Comparison of ENCODE assay signal across 11 mouse cellular contexts in genomic region chr10:102636507-102636906, GRCm38 (mm10).
"Had no signal": no experiment of that assay in that cellular context is flagged by ENCODE, and none has a peak within 500 bp of the region (broad histone marks: within the 10 kb centered on the region; RNA-seq: fewer than 3 reads in every experiment).

No protein-coding gene starts in this region.

- H3K4me3 ChIP-seq: limb, embryonic 12.5 days; midbrain, embryonic 10.5 days; midbrain, embryonic 15.5 days; stomach, embryonic 15.5 days had no signal

- H3K27me3 ChIP-seq: limb, embryonic 12.5 days; midbrain, embryonic 15.5 days; stomach, embryonic 15.5 days had no signal

- DNase-seq: layer of hippocampus, adult 9-11 months; layer of hippocampus, postnatal 36 days; lung, adult 18-20 months; lung, postnatal 4 days; right cerebral cortex, adult 18-20 months; thymus, adult 2 months; thymus, postnatal 25 days had no signal

- H3K4me2 ChIP-seq: limb, embryonic 12.5 days; midbrain, embryonic 15.5 days; stomach, embryonic 15.5 days had no signal

- H3K36me3 ChIP-seq: limb, embryonic 12.5 days; midbrain, embryonic 10.5 days; midbrain, embryonic 15.5 days; stomach, embryonic 15.5 days had no signal
